Mouse (Mus musculus) stomach, postnatal 0 days (tissue): ENCODE measurements around the gene Calr.

ENCODE experiments used
- CTCF ChIP-seq: IDR thresholded peaks from 2 replicates; pipeline ENCODE4 v1.5.1; 2016; ENCODE audit warnings: antibody characterized with exemption, low read depth, mild to moderate bottlenecking, moderate library complexity
- EP300 ChIP-seq: optimal IDR thresholded peaks from 2 replicates; pipeline ENCODE3; 2016; ENCODE audit warnings: antibody characterized with exemption

DNA sequence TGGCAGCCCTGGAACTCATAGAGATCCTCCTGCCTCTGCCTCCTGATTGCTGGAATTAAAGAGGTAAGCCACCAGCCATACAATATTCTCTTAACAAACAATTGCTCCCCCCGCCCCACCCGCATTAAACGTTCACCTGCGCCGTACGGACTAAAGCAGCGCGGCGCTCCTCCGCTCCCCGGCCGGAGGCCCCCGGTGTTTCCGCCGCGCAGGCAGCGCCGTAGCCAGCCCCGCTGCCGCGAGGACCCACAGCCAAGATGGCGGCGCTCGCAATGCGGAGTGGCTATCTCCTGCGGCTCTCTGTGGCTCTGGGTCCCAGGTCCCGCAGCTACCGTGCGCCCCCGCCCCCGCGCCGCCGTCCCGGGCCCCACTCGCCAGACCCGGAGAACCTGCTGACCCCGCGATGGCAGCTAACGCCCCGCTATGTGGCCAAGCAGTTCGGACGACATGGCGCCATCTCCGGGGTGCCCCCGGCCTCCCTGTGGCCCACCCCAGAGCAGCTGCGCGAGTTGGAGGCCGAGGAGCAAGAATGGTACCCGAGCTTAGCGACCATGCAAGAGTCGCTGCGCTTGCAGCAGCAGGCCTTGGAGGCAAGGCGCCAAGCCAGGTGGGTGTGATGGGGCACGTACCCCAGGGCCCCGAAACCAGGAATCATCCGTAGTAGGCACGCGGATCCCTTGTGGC lies 14.6 kb downstream of the Calr start:
- TF ChIP-seq EP300 (no peak), CTCF (no peak)
